Mouse (Mus musculus): ENCODE data around the gene Ciao1. TPM values are rescaled to one million over a fixed set of nuclear protein-coding genes. Genes with fewer than 3 reads are reported as not detected.

Gene Ciao1
- total and polyA plus RNA-seq, 3 experiments = 60.9 to 79.0 (median 74.3) TPM

- Histone ChIP-seq H3K4me1 (ENCODE audit: control insufficient read depth in 1 of 2, insufficient read depth in 2 of 2) (peaks cover 0 to 18% of the 10 kb centered on the region in 2 experiments; a peak in 2 of 4 replicates), H3K27me3 (replicated peaks) (no peaks in the 10 kb centered on the region), H3K36me3 (replicated peaks in 1 of 2; ENCODE audit: control insufficient read depth in 1 of 2, insufficient read depth in 1 of 2, low read length in 1 of 2) (peaks cover 26 to 48% of the 10 kb centered on the region in 2 experiments), H3K79me2 (replicated peaks; ENCODE audit: control insufficient read depth, extremely low read depth, insufficient read depth, poor library complexity, severe bottlenecking) (peaks cover 18% of the 10 kb centered on the region), H3K9me3 (replicated peaks; ENCODE audit: low read length) (no peaks in the 10 kb centered on the region), H3K27ac (ENCODE audit: insufficient read depth, low read depth) (peak within 1 kb of the TSS; percentile 78), H3K4me3 (replicated peaks in 1 of 3; ENCODE audit: low read depth in 2 of 3, low read length in 2 of 3, poor library complexity in 1 of 3) (peak within 1 kb of the TSS; percentile 75 to 89 (median 85)), H3K4me2 (ENCODE audit: insufficient read depth, low read depth, poor library complexity, severe bottlenecking) (peak within 1 kb of the TSS; percentile 56), H3K9ac (ENCODE audit: insufficient read depth, low read depth) (peak within 1 kb of the TSS; percentile 73)
- dilution Hi-C loops (cut with MboI; ENCODE audit: extremely low pct_ligation_motif_present, extremely low pct_unique_long_range_greater_than_20kb, low sequenced_read_pairs) (no loop called here), in situ Hi-C loops (cut with MboI; ENCODE audit: low pct_ligation_motif_present, low pct_unique_long_range_greater_than_20kb, low sequenced_read_pairs) (no loop called here)
- 0 out of 2 replicates have a peak, but pooled peaks have one; percentile 33 for TF ChIP-seq POLR2AphosphoS2 (IDR thresholded peaks at IDR 0.05; ENCODE audit: low read depth, low read length)
- peak; percentile 75 for TF ChIP-seq POLR2A (IDR thresholded peaks at IDR 0.05; ENCODE audit: low read depth, low read length)
- peak; percentile 80; the same call in 1 of the 2 replicates for TF ChIP-seq RCOR1 (conservative IDR thresholded peaks at IDR 0.05; ENCODE audit: low read depth, low read length)
- TF ChIP-seq SMC3 (IDR thresholded peaks at IDR 0.05; ENCODE audit: low read depth, low read length) = no peak
- 0 out of 2 replicates have a peak, but pooled peaks have one; percentile 26 for TF ChIP-seq CHD1 (IDR thresholded peaks at IDR 0.05; ENCODE audit: low read depth, low read length)
- TF ChIP-seq RAD21 (IDR thresholded peaks at IDR 0.05; ENCODE audit: low read depth, low read length) = no peak
- TF ChIP-seq ELF1 (IDR thresholded peaks at IDR 0.05; ENCODE audit: low read depth, low read length) = peak; percentile 91
- TF ChIP-seq JUN (IDR thresholded peaks at IDR 0.05; ENCODE audit: insufficient read depth, low read depth, low read length) = 0 out of 2 replicates have a peak, but pooled peaks have one; percentile 27
- TF ChIP-seq USF1 (IDR thresholded peaks at IDR 0.05; ENCODE audit: low read depth, low read length) = no peak
- peak; percentile 82; the same call in 1 of the 2 replicates for TF ChIP-seq UBTF (IDR thresholded peaks at IDR 0.05; ENCODE audit: low read depth, low read length)
- TF ChIP-seq ZC3H11A (IDR thresholded peaks at IDR 0.05; ENCODE audit: low read depth, low read length) = no peak
- peak; percentile 82 for TF ChIP-seq MEF2A (IDR thresholded peaks at IDR 0.05; ENCODE audit: borderline replicate concordance, low read depth, low read length)
- TF ChIP-seq NELFE (IDR thresholded peaks at IDR 0.05; ENCODE audit: low read depth, low read length) = peak; percentile 86; the same call in 1 of the 2 replicates
- no peak for TF ChIP-seq ZKSCAN1 (IDR thresholded peaks at IDR 0.05; ENCODE audit: borderline replicate concordance, low read depth, low read length)
- peak; percentile 82 for TF ChIP-seq MAZ (IDR thresholded peaks at IDR 0.05; ENCODE audit: low read depth, low read length)
- TF ChIP-seq MXI1 (IDR thresholded peaks at IDR 0.05; ENCODE audit: low read depth, low read length) = peak; percentile 90
- peak; percentile 99 for TF ChIP-seq SIN3A (IDR thresholded peaks at IDR 0.05; ENCODE audit: low read length)
- TF ChIP-seq HCFC1 (IDR thresholded peaks at IDR 0.05; ENCODE audit: low read depth, low read length) = peak; percentile 98
- peak; percentile 99 for TF ChIP-seq KAT2A (IDR thresholded peaks at IDR 0.05; ENCODE audit: insufficient replicate concordance, low read length)
- peak; percentile 98 for TF ChIP-seq CHD2 (IDR thresholded peaks at IDR 0.05; ENCODE audit: low read length)
- TF ChIP-seq MYC (IDR thresholded peaks at IDR 0.05; ENCODE audit: low read depth, low read length) = peak; percentile 76; the same call in 1 of the 2 replicates
- peak; percentile 82 for TF ChIP-seq IRF4 (IDR thresholded peaks at IDR 0.05; ENCODE audit: low read depth, low read length)
- peak; percentile 81; the same call in 1 of the 2 replicates for TF ChIP-seq MAX (IDR thresholded peaks at IDR 0.05; ENCODE audit: low read length)
- peak; percentile 38; the same call in 1 of the 2 replicates for TF ChIP-seq MAFK (IDR thresholded peaks at IDR 0.05; ENCODE audit: insufficient replicate concordance, low read length)
- peak; percentile 62; the same call in 1 of the 2 replicates for TF ChIP-seq E2F4 (IDR thresholded peaks at IDR 0.05; ENCODE audit: insufficient replicate concordance, low read depth, low read length)
- TF ChIP-seq BHLHE40 (IDR thresholded peaks at IDR 0.05; ENCODE audit: low read depth, low read length) = peak; percentile 95
- peak; percentile 48; the same call in 1 of the 2 replicates for TF ChIP-seq NRF1 (IDR thresholded peaks at IDR 0.05; ENCODE audit: low read depth, low read length)
- TF ChIP-seq GABPA (IDR thresholded peaks at IDR 0.05; ENCODE audit: insufficient replicate concordance, low read depth, low read length) = peak; percentile 71; the same call in 1 of the 2 replicates
- TF ChIP-seq TBP (conservative IDR thresholded peaks at IDR 0.05; ENCODE audit: low read depth, low read length) = peak; percentile 80
- TF ChIP-seq JUND (conservative IDR thresholded peaks at IDR 0.05; ENCODE audit: low read depth, low read length) = peak; percentile 58
- TF ChIP-seq TCF12 (IDR thresholded peaks at IDR 0.05; ENCODE audit: low read depth, low read length) = peak; percentile 90
- no peak for TF ChIP-seq CTCF (conservative IDR thresholded peaks at IDR 0.05 in 1 of 2, IDR thresholded peaks at IDR 0.05 in 1 of 2; ENCODE audit: low read depth in 2 of 2, low read length in 2 of 2)
- TF ChIP-seq ZNF384 (IDR thresholded peaks at IDR 0.05; ENCODE audit: low read depth, low read length) = peak; percentile 45
- no peak for TF ChIP-seq EP300 (IDR thresholded peaks at IDR 0.05; ENCODE audit: low read length)
- peak; percentile 49; the same call in 1 of the 2 replicates for TF ChIP-seq ZMIZ1 (IDR thresholded peaks at IDR 0.05; ENCODE audit: low read depth, low read length)
- TF ChIP-seq ETS1 (conservative IDR thresholded peaks at IDR 0.05; ENCODE audit: low read depth, low read length) = peak; percentile 39
- peak; percentile 99 for DNase-seq (ENCODE audit: extremely low read depth)
Observed at GRCm38 (mm10) chr2:127207547-127208451, 39.8 kb downstream of the Ciao1 start, which contains the start of the genes 1810024B03Rik and Snrnp200. Gene 1810024B03Rik (minus strand): TSS chr2:127208280. Gene Snrnp200 (plus strand): TSS chr2:127208386.

Data from CH12.LX (cell line).